Comparison of ENCODE assay signal across 15 mouse cellular contexts in genomic region chr6:21226124-21226523, GRCm38 (mm10). TPM values are rescaled to one million over a fixed set of nuclear protein-coding genes. Genes with fewer than 3 reads are reported as not detected.
"Had no signal": no experiment of that assay in that cellular context is flagged by ENCODE, and none has a peak within 500 bp of the region (broad histone marks: within the 10 kb centered on the region; RNA-seq: fewer than 3 reads in every experiment).

No protein-coding gene starts in this region.

- H3K27me3 ChIP-seq: liver, embryonic 15.5 days; midbrain, embryonic 15.5 days; neural tube, embryonic 13.5 days had no signal

- H3K4me2 ChIP-seq: liver, embryonic 11.5 days; liver, embryonic 15.5 days; midbrain, embryonic 11.5 days; midbrain, embryonic 15.5 days; neural tube, embryonic 13.5 days had no signal

- H3K4me1 ChIP-seq: liver, embryonic 15.5 days; midbrain, embryonic 15.5 days; neural tube, embryonic 13.5 days had no signal

- H3K27ac ChIP-seq: liver, embryonic 15.5 days; midbrain, embryonic 15.5 days; neural tube, embryonic 13.5 days had no signal

- ATAC-seq: midbrain, embryonic 15.5 days had no signal

- DNase-seq: kidney, adult 18-20 months; kidney, postnatal 10 days; lung, adult 2 months; lung, postnatal 10 days; lung, postnatal 4 days; retina, postnatal 1 day; spleen, adult 18-20 months; thymus, postnatal 36 days had no signal

- H3K9ac ChIP-seq: liver, embryonic 15.5 days; midbrain, embryonic 15.5 days; neural tube, embryonic 13.5 days had no signal

- H3K9me3 ChIP-seq: liver, embryonic 15.5 days; midbrain, embryonic 15.5 days; neural tube, embryonic 13.5 days had no signal

- H3K4me3 ChIP-seq: liver, embryonic 15.5 days; midbrain, embryonic 15.5 days; neural tube, embryonic 13.5 days had no signal

- H3K36me3 ChIP-seq: liver, embryonic 15.5 days; midbrain, embryonic 15.5 days; neural tube, embryonic 13.5 days had no signal

RNA-seq across cellular contexts. Expression of gene Kcnd2, which starts 10.8 kb away (rescaled TPM):
- total RNA-seq: megakaryocyte, adult 5-6 weeks had no signal
- polyA plus RNA-seq: thymus, postnatal 0 days had no signal
